Mouse (Mus musculus): ENCODE data around the gene Itgb4. TPM values are rescaled to one million over a fixed set of nuclear protein-coding genes. Genes with fewer than 3 reads are reported as not detected.
A peak's percentile ranks its signal among the peaks of the same experiment; 100 is the strongest.

Gene Itgb4
- polyA plus RNA-seq, 1 experiment from 2014 or later, result 0.72 TPM

- Histone ChIP-seq H3K9me3 (ENCODE audit: control insufficient read depth, low read length) (no peaks in the 10 kb centered on the region), H3K36me3 (ENCODE audit: control insufficient read depth, insufficient read depth, low read length) (peaks cover 12% of the 10 kb centered on the region), H3K4me1 (ENCODE audit: control insufficient read depth, insufficient read depth, low read length) (no peaks in the 10 kb centered on the region), H3K4me2 (ENCODE audit: low read depth) (no peak overlapping the region), H3K9ac (ENCODE audit: low read length) (no peak overlapping the region), H3K4me3 (ENCODE audit: low read depth, low read length) (no peak overlapping the region), H3K27me3 (ENCODE audit: control insufficient read depth, insufficient read depth, low read length) (no peaks in the 10 kb centered on the region), H3K27ac (ENCODE audit: low read depth, low read length) (no peak overlapping the region)
- DNase-seq (ENCODE audit: low spot score) (no peak), ATAC-seq (ENCODE audit: insufficient read depth, low FRiP score, low TSS enrichment) (no peak)
- WGBS, result 89% methylated on average over 8 of the region's 8 CpGs
Measured at GRCm38 (mm10) chr11:115945247-115945646, 29.3 kb upstream of the Itgb4 start.

- Histone ChIP-seq H3K9ac (ENCODE audit: low read length) (no peak overlapping the region), H3K4me1 (ENCODE audit: control insufficient read depth, insufficient read depth, low read length) (no peaks in the 10 kb centered on the region), H3K4me3 (ENCODE audit: low read depth, low read length) (no peak overlapping the region), H3K36me3 (ENCODE audit: control insufficient read depth, insufficient read depth, low read length) (peaks cover 13% of the 10 kb centered on the region), H3K4me2 (ENCODE audit: low read depth) (no peak overlapping the region), H3K27ac (ENCODE audit: low read depth, low read length) (no peak overlapping the region), H3K27me3 (ENCODE audit: control insufficient read depth, insufficient read depth, low read length) (no peaks in the 10 kb centered on the region), H3K9me3 (ENCODE audit: control insufficient read depth, low read length) (no peaks in the 10 kb centered on the region)
- 88% methylated on average over 9 of the region's 9 CpGs for WGBS
- no peak for DNase-seq (ENCODE audit: low spot score)
- ATAC-seq (ENCODE audit: insufficient read depth, low FRiP score, low TSS enrichment), result no peak
Measured at GRCm38 (mm10) chr11:115946221-115946828, 28.2 kb upstream of the Itgb4 start.

GRCm38 (mm10) chr11:115948316-115948715 lies 26.2 kb upstream of the Itgb4 start:
- no peak overlapping the region for H3K4me3 ChIP-seq (ENCODE audit: low read depth, low read length)
- H3K4me2 ChIP-seq (ENCODE audit: low read depth), result no peak overlapping the region
- H3K27ac ChIP-seq (ENCODE audit: low read depth, low read length), result no peak overlapping the region
- DNase-seq (ENCODE audit: low spot score), result no peak
- no peaks in the 10 kb centered on the region for H3K27me3 ChIP-seq (ENCODE audit: control insufficient read depth, insufficient read depth, low read length)
- no peaks in the 10 kb centered on the region for H3K9me3 ChIP-seq (ENCODE audit: control insufficient read depth, low read length)
- no peak for ATAC-seq (ENCODE audit: insufficient read depth, low FRiP score, low TSS enrichment)
- no peaks in the 10 kb centered on the region for H3K4me1 ChIP-seq (ENCODE audit: control insufficient read depth, insufficient read depth, low read length)
- WGBS, result 95% methylated on average over 9 of the region's 9 CpGs
- no peak overlapping the region for H3K9ac ChIP-seq (ENCODE audit: low read length)
- H3K36me3 ChIP-seq (ENCODE audit: control insufficient read depth, insufficient read depth, low read length), result peaks cover 12% of the 10 kb centered on the region

GRCm38 (mm10) chr11:115950719-115951118 lies 23.8 kb upstream of the Itgb4 start:
- ATAC-seq (ENCODE audit: insufficient read depth, low FRiP score, low TSS enrichment), result no peak

GRCm38 (mm10) chr11:115954712-115955111 lies 19.8 kb upstream of the Itgb4 start:
- no peaks in the 10 kb centered on the region for H3K27me3 ChIP-seq (ENCODE audit: control insufficient read depth, insufficient read depth, low read length)
- H3K4me3 ChIP-seq (ENCODE audit: low read depth, low read length), result no peak overlapping the region
- ATAC-seq (ENCODE audit: insufficient read depth, low FRiP score, low TSS enrichment) (no peak), DNase-seq (ENCODE audit: low spot score) (no peak)
- no peak overlapping the region for H3K9ac ChIP-seq (ENCODE audit: low read length)
- no peak overlapping the region for H3K27ac ChIP-seq (ENCODE audit: low read depth, low read length)
- H3K4me2 ChIP-seq (ENCODE audit: low read depth), result no peak overlapping the region
- peaks cover 12% of the 10 kb centered on the region for H3K36me3 ChIP-seq (ENCODE audit: control insufficient read depth, insufficient read depth, low read length)
- H3K4me1 ChIP-seq (ENCODE audit: control insufficient read depth, insufficient read depth, low read length), result peaks cover 17% of the 10 kb centered on the region; the same call in 1 of the 2 replicates
- WGBS, result 90% methylated on average over 5 of the region's 5 CpGs
- no peaks in the 10 kb centered on the region for H3K9me3 ChIP-seq (ENCODE audit: control insufficient read depth, low read length)

More at GRCm38 (mm10) chr11:115950719-115951118, 23.8 kb upstream of the Itgb4 start:
- H3K9me3 ChIP-seq (ENCODE audit: control insufficient read depth, low read length), result no peaks in the 10 kb centered on the region
- no peak overlapping the region for H3K4me2 ChIP-seq (ENCODE audit: low read depth)
- H3K4me1 ChIP-seq (ENCODE audit: control insufficient read depth, insufficient read depth, low read length), result 0 out of 2 replicates have a peak, but pooled peaks cover 3% of the 10 kb centered on the region
- no peak overlapping the region for H3K9ac ChIP-seq (ENCODE audit: low read length)
- H3K4me3 ChIP-seq (ENCODE audit: low read depth, low read length), result no peak overlapping the region
- DNase-seq (ENCODE audit: low spot score), result no peak
- H3K27ac ChIP-seq (ENCODE audit: low read depth, low read length), result no peak overlapping the region
- peaks cover 9% of the 10 kb centered on the region for H3K36me3 ChIP-seq (ENCODE audit: control insufficient read depth, insufficient read depth, low read length)
- H3K27me3 ChIP-seq (ENCODE audit: control insufficient read depth, insufficient read depth, low read length), result no peaks in the 10 kb centered on the region
- WGBS, result 89% methylated on average over 2 of the region's 2 CpGs

GRCm38 (mm10) chr11:115955195-115955858 lies 19.2 kb upstream of the Itgb4 start:
- Histone ChIP-seq H3K27ac (ENCODE audit: low read depth, low read length) (no peak overlapping the region), H3K4me2 (ENCODE audit: low read depth) (no peak overlapping the region), H3K4me1 (ENCODE audit: control insufficient read depth, insufficient read depth, low read length) (peaks cover 17% of the 10 kb centered on the region; the same call in 1 of the 2 replicates), H3K4me3 (ENCODE audit: low read depth, low read length) (no peak overlapping the region), H3K9ac (ENCODE audit: low read length) (no peak overlapping the region), H3K27me3 (ENCODE audit: control insufficient read depth, insufficient read depth, low read length) (no peaks in the 10 kb centered on the region), H3K36me3 (ENCODE audit: control insufficient read depth, insufficient read depth, low read length) (peaks cover 12% of the 10 kb centered on the region), H3K9me3 (ENCODE audit: control insufficient read depth, low read length) (no peaks in the 10 kb centered on the region)
- DNase-seq (ENCODE audit: low spot score), result no peak
- 68% methylated on average over 10 of the region's 10 CpGs for WGBS
- no peak for ATAC-seq (ENCODE audit: insufficient read depth, low FRiP score, low TSS enrichment)

- peak; percentile 78 for ATAC-seq (ENCODE audit: insufficient read depth, low FRiP score, low TSS enrichment)
- 27% methylated on average over 4 of the region's 4 CpGs for WGBS
- peaks cover 17% of the 10 kb centered on the region; the same call in 1 of the 2 replicates for H3K4me1 ChIP-seq (ENCODE audit: control insufficient read depth, insufficient read depth, low read length)
- no peak overlapping the region for H3K4me2 ChIP-seq (ENCODE audit: low read depth)
- no peaks in the 10 kb centered on the region for H3K9me3 ChIP-seq (ENCODE audit: control insufficient read depth, low read length)
- DNase-seq (ENCODE audit: low spot score), result peak; percentile 76
- H3K9ac ChIP-seq (ENCODE audit: low read length), result no peak overlapping the region
- H3K36me3 ChIP-seq (ENCODE audit: control insufficient read depth, insufficient read depth, low read length), result peaks cover 14% of the 10 kb centered on the region
- H3K4me3 ChIP-seq (ENCODE audit: low read depth, low read length), result no peak overlapping the region
- H3K27me3 ChIP-seq (ENCODE audit: control insufficient read depth, insufficient read depth, low read length), result no peaks in the 10 kb centered on the region
- peak overlapping the region; percentile 54; the same call in 1 of the 2 replicates for H3K27ac ChIP-seq (ENCODE audit: low read depth, low read length)
Measured at GRCm38 (mm10) chr11:115956453-115956852, 18.1 kb upstream of the Itgb4 start.

GRCm38 (mm10) chr11:115957971-115958370 lies 16.5 kb upstream of the Itgb4 start:
- no peak overlapping the region for H3K4me2 ChIP-seq (ENCODE audit: low read depth)
- DNase-seq (ENCODE audit: low spot score) (no peak), ATAC-seq (ENCODE audit: insufficient read depth, low FRiP score, low TSS enrichment) (no peak)
- no peaks in the 10 kb centered on the region for H3K9me3 ChIP-seq (ENCODE audit: control insufficient read depth, low read length)
- no peaks in the 10 kb centered on the region for H3K27me3 ChIP-seq (ENCODE audit: control insufficient read depth, insufficient read depth, low read length)
- WGBS, result 68% methylated on average over 7 of the region's 7 CpGs
- H3K9ac ChIP-seq (ENCODE audit: low read length), result no peak overlapping the region; the same call in 1 of the 2 replicates
- peaks cover 15% of the 10 kb centered on the region for H3K36me3 ChIP-seq (ENCODE audit: control insufficient read depth, insufficient read depth, low read length)
- H3K27ac ChIP-seq (ENCODE audit: low read depth, low read length), result 0 out of 2 replicates have a peak overlapping the region, but pooled peaks have one; percentile 3
- H3K4me1 ChIP-seq (ENCODE audit: control insufficient read depth, insufficient read depth, low read length), result peaks cover 17% of the 10 kb centered on the region; the same call in 1 of the 2 replicates
- no peak overlapping the region for H3K4me3 ChIP-seq (ENCODE audit: low read depth, low read length)

- H3K4me3 ChIP-seq (ENCODE audit: low read depth, low read length), result no peak overlapping the region
- H3K4me2 ChIP-seq (ENCODE audit: low read depth), result no peak overlapping the region
- peaks cover 12% of the 10 kb centered on the region for H3K36me3 ChIP-seq (ENCODE audit: control insufficient read depth, insufficient read depth, low read length)
- DNase-seq (ENCODE audit: low spot score) (no peak), ATAC-seq (ENCODE audit: insufficient read depth, low FRiP score, low TSS enrichment) (no peak)
- no peaks in the 10 kb centered on the region for H3K27me3 ChIP-seq (ENCODE audit: control insufficient read depth, insufficient read depth, low read length)
- H3K9me3 ChIP-seq (ENCODE audit: control insufficient read depth, low read length), result no peaks in the 10 kb centered on the region
- WGBS, result 95% methylated on average over 9 of the region's 9 CpGs
- H3K9ac ChIP-seq (ENCODE audit: low read length), result no peak overlapping the region
- no peak overlapping the region for H3K27ac ChIP-seq (ENCODE audit: low read depth, low read length)
- H3K4me1 ChIP-seq (ENCODE audit: control insufficient read depth, insufficient read depth, low read length), result peaks cover 17% of the 10 kb centered on the region; the same call in 1 of the 2 replicates
Measured at GRCm38 (mm10) chr11:115959018-115959417, 15.5 kb upstream of the Itgb4 start.
